Mouse (Mus musculus) kidney, embryonic 15.5 days (tissue): Measurements from ENCODE around the gene Mogs. TPM values are rescaled to one million over a fixed set of nuclear protein-coding genes. Genes with fewer than 3 reads are reported as not detected.
"Not testable (repeated sequence)": the region's sequence is repeated elsewhere in the genome, so short reads cannot be mapped to it uniquely, and the experiment has no call there.

Source experiments
- ATAC-seq: fragments of 200-750 bp; cut with Nextera tagmentation; replicated peaks from 2 replicates; pipeline ENCODE4 v1.8.0; 2017; ENCODE audit warnings: moderate TSS enrichment; ENCODE audit not compliant: low FRiP score
- H3K27ac ChIP-seq: fragments of 300-500 bp; sonication (generic); 2 replicates; pipeline ENCODE4 v1.5.1; 2015; ENCODE audit warnings: mild to moderate bottlenecking, inconsistent platforms
- H3K27me3 ChIP-seq: fragments of 300-500 bp; sonication (generic); 2 replicates; pipeline ENCODE4 v1.6.1; 2015; ENCODE audit warnings: inconsistent platforms
- H3K36me3 ChIP-seq: fragments of 300-500 bp; sonication (generic); 2 replicates; pipeline ENCODE4 v1.6.1; 2015; ENCODE audit warnings: inconsistent platforms
- H3K4me1 ChIP-seq: fragments of 300-500 bp; sonication (generic); 2 replicates; pipeline ENCODE4 v1.6.1; 2015; ENCODE audit warnings: inconsistent platforms
- H3K4me2 ChIP-seq: fragments of 300-500 bp; sonication (generic); 2 replicates; pipeline ENCODE4 v1.6.1; 2015; ENCODE audit warnings: moderate library complexity, mild to moderate bottlenecking, inconsistent platforms
- H3K4me3 ChIP-seq: fragments of 300-500 bp; sonication (generic); replicated peaks from 2 replicates; pipeline ENCODE4 v1.5.1; 2015; ENCODE audit warnings: mild to moderate bottlenecking, inconsistent platforms
- H3K9ac ChIP-seq: fragments of 300-500 bp; sonication (generic); 2 replicates; pipeline ENCODE4 v1.6.1; 2015; ENCODE audit warnings: mild to moderate bottlenecking, inconsistent platforms
- H3K9me3 ChIP-seq: fragments of 300-500 bp; sonication (generic); replicated peaks from 2 replicates; pipeline ENCODE4 v1.6.1; 2016; ENCODE audit warnings: inconsistent platforms
- WGBS: fragments of 180-500 bp; shearing (Covaris S2); methylation state at CpG from one replicate; pipeline ENCODE4 v1.1.7; 2015; ENCODE audit warnings: mixed read lengths; 5-methylcytosine and 5-hydroxymethylcytosine counted together
- polyA plus RNA-seq: library from polyadenylated mRNA; unstranded; fragments of >200 nt; fragmentation: Nextera tagmentation; extraction: Ambion mirVana; gene quantifications from 2 replicates; pipeline ENCODE4 v1.2.1, GENCODE M21; 2015

Gene Mogs
- polyA plus RNA-seq, 1 experiment from 2014 or later: 56.3 TPM

- no peak for ATAC-seq
- H3K36me3 ChIP-seq: peaks cover 21% of the 10 kb centered on the region
Measured at GRCm38 (mm10) chr6:83142886-83143285, 27.6 kb downstream of the Mogs start.

GRCm38 (mm10) chr6:83145209-83145608 lies 29.9 kb downstream of the Mogs start:
- no peaks in the 10 kb centered on the region for H3K9me3 ChIP-seq
- H3K4me3 ChIP-seq: no peak overlapping the region
- no peak overlapping the region for H3K27ac ChIP-seq
- H3K27me3 ChIP-seq: no peaks in the 10 kb centered on the region
- H3K9ac ChIP-seq: no peak overlapping the region
- WGBS: 92% methylated on average over 2 of the region's 2 CpGs
- no peak for ATAC-seq
- H3K4me2 ChIP-seq: no peak overlapping the region
- peaks cover 41% of the 10 kb centered on the region for H3K36me3 ChIP-seq
- peaks cover 33% of the 10 kb centered on the region for H3K4me1 ChIP-seq

More at GRCm38 (mm10) chr6:83142886-83143285, 27.6 kb downstream of the Mogs start:
- Histone ChIP-seq H3K9me3 (no peaks in the 10 kb centered on the region), H3K4me1 (peaks cover 53% of the 10 kb centered on the region), H3K4me2 (peak overlapping the region; percentile 76), H3K27me3 (no peaks in the 10 kb centered on the region), H3K27ac (no peak overlapping the region), H3K9ac (no peak overlapping the region), H3K4me3 (no peak overlapping the region)
- 48% methylated on average over 11 of the region's 11 CpGs for WGBS

- no peak overlapping the region for H3K4me3 ChIP-seq
- H3K9ac ChIP-seq: no peak overlapping the region
- H3K4me1 ChIP-seq: peaks cover 33% of the 10 kb centered on the region
- no peaks in the 10 kb centered on the region for H3K9me3 ChIP-seq
- peak overlapping the region; percentile 37; the same call in 1 of the 2 replicates for H3K27ac ChIP-seq
- no peaks in the 10 kb centered on the region for H3K27me3 ChIP-seq
- no peak overlapping the region for H3K4me2 ChIP-seq
- 58% methylated on average over 9 of the region's 9 CpGs for WGBS
- H3K36me3 ChIP-seq: peaks cover 47% of the 10 kb centered on the region
- no peak for ATAC-seq
Measured at GRCm38 (mm10) chr6:83145805-83146204, 30.5 kb downstream of the Mogs start.

GRCm38 (mm10) chr6:83147280-83147679 lies 32.0 kb downstream of the Mogs start:
- H3K27me3 ChIP-seq: no peaks in the 10 kb centered on the region
- no peak overlapping the region for H3K9ac ChIP-seq
- no peaks in the 10 kb centered on the region for H3K9me3 ChIP-seq
- 40% methylated on average over 7 of the region's 7 CpGs for WGBS
- H3K4me3 ChIP-seq: no peak overlapping the region
- H3K4me2 ChIP-seq: 0 out of 2 replicates have a peak overlapping the region, but pooled peaks have one; percentile 4
- H3K27ac ChIP-seq: peak overlapping the region; percentile 27; the same call in 1 of the 2 replicates
- ATAC-seq: no peak
- H3K36me3 ChIP-seq: peaks cover 61% of the 10 kb centered on the region
- H3K4me1 ChIP-seq: peaks cover 22% of the 10 kb centered on the region

GRCm38 (mm10) chr6:83151721-83152120 lies 36.4 kb downstream of the Mogs start:
- Histone ChIP-seq H3K4me3 (no peak overlapping the region), H3K27ac (no peak overlapping the region), H3K9me3 (no peaks in the 10 kb centered on the region), H3K27me3 (no peaks in the 10 kb centered on the region), H3K9ac (no peak overlapping the region), H3K4me2 (no peak overlapping the region), H3K36me3 (peaks cover 64% of the 10 kb centered on the region), H3K4me1 (peaks cover 21% of the 10 kb centered on the region)
- 43% methylated on average over 8 of the region's 8 CpGs for WGBS
- no peak for ATAC-seq

GRCm38 (mm10) chr6:83153038-83153437 lies 37.7 kb downstream of the Mogs start:
- Histone ChIP-seq H3K27me3 (peaks cover 5% of the 10 kb centered on the region; the same call in 1 of the 2 replicates), H3K27ac (no peak overlapping the region), H3K9ac (no peak overlapping the region), H3K4me1 (peaks cover 11% of the 10 kb centered on the region), H3K4me3 (no peak overlapping the region), H3K4me2 (no peak overlapping the region), H3K36me3 (peaks cover 51% of the 10 kb centered on the region), H3K9me3 (no peaks in the 10 kb centered on the region)
- 85% methylated on average over 12 of the region's 12 CpGs for WGBS
- no peak for ATAC-seq

- peaks cover 47% of the 10 kb centered on the region for H3K36me3 ChIP-seq
- H3K9me3 ChIP-seq: no peaks in the 10 kb centered on the region
- H3K27ac ChIP-seq: no peak overlapping the region
- 69% methylated on average over 5 of the region's 5 CpGs for WGBS
- ATAC-seq: no peak
- H3K27me3 ChIP-seq: peaks cover 5% of the 10 kb centered on the region; the same call in 1 of the 2 replicates
- no peak overlapping the region for H3K4me2 ChIP-seq
- H3K4me3 ChIP-seq: no peak overlapping the region
- H3K4me1 ChIP-seq: peaks cover 11% of the 10 kb centered on the region
- no peak overlapping the region for H3K9ac ChIP-seq
Measured at GRCm38 (mm10) chr6:83153485-83153884, 38.2 kb downstream of the Mogs start.

- peak overlapping the region; percentile 90 for H3K4me2 ChIP-seq
- peaks cover 11% of the 10 kb centered on the region for H3K4me1 ChIP-seq
- H3K9me3 ChIP-seq: no peaks in the 10 kb centered on the region
- peak overlapping the region; percentile 62 for H3K4me3 ChIP-seq
- peaks cover 25% of the 10 kb centered on the region for H3K36me3 ChIP-seq
- H3K27ac ChIP-seq: no peak overlapping the region
- 9% methylated on average over 23 of the region's 23 CpGs for WGBS
- peaks cover 13% of the 10 kb centered on the region for H3K27me3 ChIP-seq
- H3K9ac ChIP-seq: peak overlapping the region; percentile 44
- ATAC-seq: peak; percentile 17; the same call in 1 of the 2 replicates
Measured at GRCm38 (mm10) chr6:83155552-83156238, 40.4 kb downstream of the Mogs start.

- Histone ChIP-seq H3K4me1 (peaks cover 17% of the 10 kb centered on the region), H3K9ac (peak within 1 kb of the TSS; percentile 44), H3K36me3 (peaks cover 21% of the 10 kb centered on the region), H3K27me3 (peaks cover 19% of the 10 kb centered on the region), H3K4me2 (peak within 1 kb of the TSS; percentile 90), H3K27ac (no peak within 1 kb of the TSS), H3K4me3 (peak within 1 kb of the TSS; percentile 62), H3K9me3 (no peaks in the 10 kb centered on the region)
- WGBS: 1% methylated on average over 32 of the region's 32 CpGs
- peak; percentile 85 for ATAC-seq
Measured at GRCm38 (mm10) chr6:83156259-83156684, 41.0 kb downstream of the Mogs start, which contains the start of the genes Wdr54 and 1700003E16Rik. Gene Wdr54, minus strand, starts transcription at chr6:83156397. Gene 1700003E16Rik, plus strand, starts transcription at chr6:83156404.

- 24% methylated on average over 3 of the region's 3 CpGs for WGBS
- not testable (repeated sequence) for H3K4me3 ChIP-seq, H3K4me2 ChIP-seq, H3K9ac ChIP-seq, ATAC-seq, H3K9me3 ChIP-seq, H3K36me3 ChIP-seq, H3K27ac ChIP-seq
- H3K27me3 ChIP-seq: peaks cover 34% of the 10 kb centered on the region
- H3K4me1 ChIP-seq: peaks cover 34% of the 10 kb centered on the region
Measured at GRCm38 (mm10) chr6:83159456-83159855, 44.2 kb downstream of the Mogs start.

GRCm38 (mm10) chr6:83161442-83161841 lies 46.1 kb downstream of the Mogs start:
- Histone ChIP-seq H3K4me3 (peak overlapping the region; percentile 45), H3K4me2 (peak overlapping the region; percentile 85), H3K36me3 (no peaks in the 10 kb centered on the region), H3K27ac (no peak overlapping the region), H3K4me1 (peaks cover 31% of the 10 kb centered on the region), H3K27me3 (peaks cover 34% of the 10 kb centered on the region), H3K9ac (peak overlapping the region; percentile 43), H3K9me3 (no peaks in the 10 kb centered on the region)
- no peak for ATAC-seq
- 5% methylated on average over 19 of the region's 19 CpGs for WGBS

- H3K36me3 ChIP-seq: no peaks in the 10 kb centered on the region
- under 1% methylated on average over 49 of the region's 49 CpGs for WGBS
- H3K9ac ChIP-seq: peak overlapping the region; percentile 43
- H3K4me2 ChIP-seq: peak overlapping the region; percentile 85
- no peaks in the 10 kb centered on the region for H3K9me3 ChIP-seq
- peaks cover 34% of the 10 kb centered on the region for H3K27me3 ChIP-seq
- peaks cover 37% of the 10 kb centered on the region for H3K4me1 ChIP-seq
- H3K4me3 ChIP-seq: peak overlapping the region; percentile 45
- ATAC-seq: peak; percentile 15; the same call in 1 of the 2 replicates
- no peak overlapping the region for H3K27ac ChIP-seq
Measured at GRCm38 (mm10) chr6:83161921-83162641, 46.8 kb downstream of the Mogs start.
